In genomic region chr19:45075323-45076035, GRCm38 (mm10) we compare ENCODE assay signal across 8 mouse cellular contexts. TPM values are rescaled to one million over a fixed set of nuclear protein-coding genes. Genes with fewer than 3 reads are reported as not detected.
A peak's percentile ranks its signal among the peaks of the same experiment; 100 is the strongest.
DNase-seq lines count a peak whose midpoint lies in the region; ATAC-seq lines count a peak whose summit lies in the region.

No protein-coding gene starts in this region.

- ATAC-seq in forebrain, embryonic 12.5 days (ENCODE audit: low FRiP score) = peak; percentile 45
- peak; percentile 57 for ATAC-seq in intestine, embryonic 15.5 days
- ATAC-seq in midbrain, embryonic 15.5 days (replicated peaks) = peak; percentile 68

- H3K9me3 ChIP-seq in forebrain, embryonic 12.5 days = no peaks in the 10 kb centered on the region
- H3K9me3 ChIP-seq in intestine, embryonic 15.5 days = no peaks in the 10 kb centered on the region
- H3K9me3 ChIP-seq in midbrain, embryonic 15.5 days = no peaks in the 10 kb centered on the region

- peak overlapping the region; percentile 87 for H3K4me2 ChIP-seq in forebrain, embryonic 12.5 days
- H3K4me2 ChIP-seq in intestine, embryonic 15.5 days (replicated peaks) = peak overlapping the region; percentile 87
- H3K4me2 ChIP-seq in midbrain, embryonic 15.5 days = peak overlapping the region; percentile 92

- H3K36me3 ChIP-seq in forebrain, embryonic 12.5 days (replicated peaks) = no peaks in the 10 kb centered on the region
- H3K36me3 ChIP-seq in intestine, embryonic 15.5 days = no peaks in the 10 kb centered on the region
- H3K36me3 ChIP-seq in midbrain, embryonic 15.5 days (replicated peaks) = no peaks in the 10 kb centered on the region

- H3K27me3 ChIP-seq in forebrain, embryonic 12.5 days = peaks cover 79% of the 10 kb centered on the region
- peaks cover 50% of the 10 kb centered on the region for H3K27me3 ChIP-seq in intestine, embryonic 15.5 days (replicated peaks)
- H3K27me3 ChIP-seq in midbrain, embryonic 15.5 days (replicated peaks) = peaks cover 50% of the 10 kb centered on the region

- DNase-seq in heart, adult 11 months = peak; percentile 96
- DNase-seq in heart, adult 8-10 months (ENCODE audit: low spot score) = no peak
- DNase-seq in ES-CJ7 (ENCODE audit: low read depth, low spot score) = peak; percentile 31
- no peak for DNase-seq in retina, postnatal 1 day
- no peak for DNase-seq in left cerebral cortex, postnatal 4 days

- peak overlapping the region; percentile 77; the same call in 1 of the 2 replicates for H3K9ac ChIP-seq in forebrain, embryonic 12.5 days
- H3K9ac ChIP-seq in intestine, embryonic 15.5 days = peak overlapping the region; percentile 77
- peak overlapping the region; percentile 88 for H3K9ac ChIP-seq in midbrain, embryonic 15.5 days

- no peak overlapping the region for H3K27ac ChIP-seq in forebrain, embryonic 12.5 days
- H3K27ac ChIP-seq in intestine, embryonic 15.5 days = 0 out of 2 replicates have a peak overlapping the region, but pooled peaks have one; percentile 44
- H3K27ac ChIP-seq in midbrain, embryonic 15.5 days = peak overlapping the region; percentile 94

- intact Hi-C loops in left cerebral cortex, postnatal 4 days (cut with DNase I) = loop anchor here (5.0 kb wide), 1 partner anchor 82 kb away; no protein-coding TSS in a partner anchor

- under 1% methylated on average over 32 of the region's 32 CpGs for WGBS in forebrain, embryonic 12.5 days
- 2% methylated on average over 32 of the region's 32 CpGs for WGBS in intestine, embryonic 15.5 days
- under 1% methylated on average over 32 of the region's 32 CpGs for WGBS in midbrain, embryonic 15.5 days

- H3K4me3 ChIP-seq in forebrain, embryonic 12.5 days (replicated peaks) = peak overlapping the region; percentile 63
- H3K4me3 ChIP-seq in intestine, embryonic 15.5 days (replicated peaks) = peak overlapping the region; percentile 58
- H3K4me3 ChIP-seq in midbrain, embryonic 15.5 days = peak overlapping the region; percentile 73

- peaks cover 37% of the 10 kb centered on the region for H3K4me1 ChIP-seq in forebrain, embryonic 12.5 days
- H3K4me1 ChIP-seq in intestine, embryonic 15.5 days (replicated peaks) = peaks cover 34% of the 10 kb centered on the region
- H3K4me1 ChIP-seq in midbrain, embryonic 15.5 days = peaks cover 38% of the 10 kb centered on the region

RNA-seq across cellular contexts. Expression of gene Kazald1, which starts 0.4 kb away (rescaled TPM):
- 1 to 10 TPM; 2.5 to 5.5 (median 2.8) TPM for total RNA-seq in heart, adult 8-10 months (2022)
- 0.86 and 0.95 TPM in 2 replicates for polyA plus RNA-seq in forebrain, embryonic 12.5 days (2016; fragmentation: Nextera tagmentation; extraction: Ambion mirVana)
- polyA plus RNA-seq in intestine, embryonic 15.5 days (2015; fragmentation: Nextera tagmentation; extraction: Ambion mirVana) = 1.5 and 1.8 TPM in 2 replicates
- polyA plus RNA-seq in midbrain, embryonic 15.5 days (2015; fragmentation: Nextera tagmentation; extraction: Ambion mirVana) = 1.3 TPM in 2 replicates
- 1 to 10 TPM in 1 of 2 experiments, under 1 TPM in 1; 0.70 to 1.8 TPM for total RNA-seq in left cerebral cortex, postnatal 4 days (2021)

RNA-seq across cellular contexts. Expression of gene Sfxn3, which starts 28.2 kb away (rescaled TPM):
- 10 to 100 TPM in 3 of 4 experiments, 1 to 10 TPM in 1; 9.0 to 10.8 (median 10.3) TPM for total RNA-seq in heart, adult 8-10 months (2022)
- 30.3 and 30.4 TPM in 2 replicates for polyA plus RNA-seq in forebrain, embryonic 12.5 days (2016; fragmentation: Nextera tagmentation; extraction: Ambion mirVana)
- 19.0 and 19.4 TPM in 2 replicates for polyA plus RNA-seq in intestine, embryonic 15.5 days (2015; fragmentation: Nextera tagmentation; extraction: Ambion mirVana)
- 89.6 and 97.2 TPM in 2 replicates for polyA plus RNA-seq in midbrain, embryonic 15.5 days (2015; fragmentation: Nextera tagmentation; extraction: Ambion mirVana)
- total RNA-seq in left cerebral cortex, postnatal 4 days (2021) = 100 to 1,000 TPM; 108 to 128 TPM

RNA-seq across cellular contexts. Expression of gene Pdzd7, which starts 30.0 kb away (rescaled TPM):
- under 1 TPM in 1 of 4 experiments, not detected in 3; 0.46 TPM for total RNA-seq in heart, adult 8-10 months (2022)
- polyA plus RNA-seq in forebrain, embryonic 12.5 days (2016; fragmentation: Nextera tagmentation; extraction: Ambion mirVana) = 0.45 and 0.50 TPM in 2 replicates
- polyA plus RNA-seq in intestine, embryonic 15.5 days (2015; fragmentation: Nextera tagmentation; extraction: Ambion mirVana) = 0.40 and 0.43 TPM in 2 replicates
- 3.2 and 4.1 TPM in 2 replicates for polyA plus RNA-seq in midbrain, embryonic 15.5 days (2015; fragmentation: Nextera tagmentation; extraction: Ambion mirVana)
- total RNA-seq in left cerebral cortex, postnatal 4 days (2021) = 1 to 10 TPM; 8.0 to 8.2 TPM

Comparison
In these comparisons a context has a peak if more than half of its experiments do, and no peak if none do; other contexts are left out.
1. DNase-seq: peak in heart, adult 11 months (single experiment) and ES-CJ7 (single experiment); none in heart, adult 8-10 months (single experiment), retina, postnatal 1 day (single experiment) and left cerebral cortex, postnatal 4 days (single experiment).
2. Peak in every context shown above with its lines, with median percentiles within 50 percentile points of each other: ATAC-seq, H3K4me2 ChIP-seq, H3K4me3 ChIP-seq and H3K9ac ChIP-seq.